Mouse (Mus musculus) thymus, postnatal 0 days (tissue): ENCODE data around the gene Spint2. TPM values are rescaled to one million over a fixed set of nuclear protein-coding genes. Genes with fewer than 3 reads are reported as not detected.

ENCODE experiments used
- DNase-seq: peaks from one replicate; pipeline ENCODE4 v3.0.0-alpha.2; 2015; ENCODE audit warnings: low spot score
- polyA plus RNA-seq: library from polyadenylated mRNA; unstranded; fragments of >200 nt; fragmentation: Nextera tagmentation; extraction: Ambion mirVana; gene quantifications from 2 replicates; pipeline ENCODE4 v1.2.1, GENCODE M21; 2015

Spint2 gene
- polyA plus RNA-seq, 1 experiment from 2014 or later: 608 TPM

DNA sequence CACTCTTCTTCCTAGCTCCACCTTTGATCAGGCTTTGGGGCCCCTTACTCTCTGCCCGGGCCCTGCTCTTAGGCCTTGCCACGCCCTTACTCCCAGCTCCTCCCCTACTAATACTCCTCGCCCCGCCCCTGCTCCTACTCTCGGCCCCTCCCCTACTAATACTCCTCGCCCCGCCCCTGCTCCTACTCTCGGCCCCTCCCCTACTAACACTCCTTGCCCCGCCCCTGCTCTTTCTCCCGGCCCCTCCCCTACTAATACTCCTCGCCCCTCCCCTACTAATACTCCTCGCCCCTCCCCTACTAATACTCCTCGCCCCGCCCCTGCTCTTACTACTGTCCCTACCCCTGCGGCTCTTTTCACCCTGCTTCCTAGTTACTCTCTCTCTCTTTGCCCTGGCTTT is 70.7 kb downstream of the Spint2 start:
- peak; percentile 12 for DNase-seq

Other genes with a start within 250 kb of the Spint2 start
- 0.16 and 0.19 TPM in 2 replicates for gene Ryr1, start 156.7 kb downstream of the Spint2 start, polyA plus RNA-seq
- gene Rasgrp4, start 147.1 kb downstream of the Spint2 start, polyA plus RNA-seq: 2.2 and 3.4 TPM in 2 replicates
- gene Fam98c, start 125.7 kb downstream of the Spint2 start, polyA plus RNA-seq: 49.7 and 54.4 TPM in 2 replicates
- 0.17 and 0.20 TPM in 2 replicates for gene Ggn, start 111.7 kb downstream of the Spint2 start, polyA plus RNA-seq
- 0.23 and 1.4 TPM in 2 replicates for gene Spred3, start 111.5 kb downstream of the Spint2 start, polyA plus RNA-seq
- 358 and 374 TPM in 2 replicates for gene Psmd8, start 101.2 kb downstream of the Spint2 start, polyA plus RNA-seq
- gene Catsperg1, start 67.9 kb downstream of the Spint2 start, polyA plus RNA-seq: 0.27 and 0.35 TPM in 2 replicates
- gene Kcnk6, start 49.4 kb downstream of the Spint2 start, polyA plus RNA-seq: 1.2 and 1.5 TPM in 2 replicates
- 76.4 and 79.3 TPM in 2 replicates for gene Yif1b, start 43.6 kb downstream of the Spint2 start, polyA plus RNA-seq
- 7.8 and 9.6 TPM in 2 replicates for gene 2200002D01Rik, start 33.4 kb downstream of the Spint2 start, polyA plus RNA-seq
- 3.1 and 3.4 TPM in 2 replicates for gene Ppp1r14a, start 7.4 kb upstream of the Spint2 start, polyA plus RNA-seq
- gene Dpf1, start 22.0 kb upstream of the Spint2 start, polyA plus RNA-seq: 3.0 and 3.5 TPM in 2 replicates
- gene Sipa1l3, start 236.7 kb upstream of the Spint2 start, polyA plus RNA-seq: 5.3 and 5.9 TPM in 2 replicates